Comparison of ENCODE assay signal across 8 mouse cellular contexts in the genomic region with DNA sequence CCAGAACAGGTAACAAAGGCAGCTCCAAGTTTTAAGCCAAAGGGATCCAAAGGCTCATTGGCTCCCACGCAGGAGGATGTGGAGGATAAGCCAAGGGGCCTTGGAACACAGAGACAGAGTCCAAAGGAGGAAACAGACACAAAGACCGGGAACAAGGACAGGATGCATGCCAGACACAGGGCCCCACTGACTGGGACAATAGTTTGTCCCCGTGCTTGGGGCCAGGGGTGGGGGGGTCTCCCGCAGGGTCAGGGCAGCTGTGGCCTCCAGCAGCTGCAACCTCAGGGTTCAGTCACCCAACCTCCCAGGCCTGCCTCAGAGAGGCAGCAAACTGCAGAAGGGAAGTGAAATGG. TPM values are rescaled to one million over a fixed set of nuclear protein-coding genes. Genes with fewer than 3 reads are reported as not detected.
DNase-seq lines count a peak whose midpoint lies in the region; ATAC-seq and TF ChIP-seq lines count a peak whose summit lies in the region.

No protein-coding gene starts in this region.

- no peak for TF ChIP-seq CTCF in gastrocnemius, adult 2 months (IDR thresholded peaks at IDR 0.05)

- H3K27ac ChIP-seq in gastrocnemius, adult 2 months, result peak overlapping the region; percentile 90
- no peak overlapping the region for H3K27ac ChIP-seq in forebrain, embryonic 14.5 days (ENCODE audit: low read depth, low read length)
- peak overlapping the region; percentile 88 for H3K27ac ChIP-seq in lung, embryonic 16.5 days (ENCODE audit: low read length)

- peak overlapping the region; percentile 94 for H3K4me3 ChIP-seq in gastrocnemius, adult 2 months
- no peak overlapping the region for H3K4me3 ChIP-seq in forebrain, embryonic 14.5 days (ENCODE audit: low read depth, low read length)
- H3K4me3 ChIP-seq in lung, embryonic 16.5 days (ENCODE audit: low read length), result peak overlapping the region; percentile 37

- 47% methylated on average over 4 of the region's 4 CpGs for WGBS in forebrain, embryonic 14.5 days
- WGBS in lung, embryonic 16.5 days, result 47% methylated on average over 2 of the region's 4 CpGs

- H3K9me3 ChIP-seq in forebrain, embryonic 14.5 days (replicated peaks; ENCODE audit: control insufficient read depth, low read length), result no peaks in the 10 kb centered on the region
- H3K9me3 ChIP-seq in lung, embryonic 16.5 days (ENCODE audit: control insufficient read depth, low read length), result no peaks in the 10 kb centered on the region

- no peak for ATAC-seq in forebrain, embryonic 14.5 days
- ATAC-seq in lung, embryonic 16.5 days (ENCODE audit: low read depth), result peak; percentile 29
- no peak for ATAC-seq in CD4-positive, CD25-positive, alpha-beta regulatory T cell, adult 4 months
- ATAC-seq in frontal cortex, adult (ENCODE audit: low TSS enrichment), result no peak

- intact Hi-C loops in gastrocnemius, adult 2 months (cut with DNase I), result no loop called here
- intact Hi-C loops in gastrocnemius, postnatal 14 days (cut with DNase I; ENCODE audit: low total_unique reads), result no loop called here
- intact Hi-C loops in left cerebral cortex, postnatal 14 days (cut with DNase I), result no loop called here

- no peak for DNase-seq in gastrocnemius, adult 2 months
- no peak for DNase-seq in gastrocnemius, postnatal 14 days
- DNase-seq in forebrain, embryonic 14.5 days (ENCODE audit: low spot score), result no peak
- peak; percentile 55 for DNase-seq in kidney, adult 11 months
- DNase-seq in left cerebral cortex, postnatal 14 days (ENCODE audit: low spot score in 2 of 2), result no peak

- no peaks in the 10 kb centered on the region for H3K27me3 ChIP-seq in forebrain, embryonic 14.5 days (replicated peaks; ENCODE audit: control insufficient read depth, insufficient read depth, low read length)
- H3K27me3 ChIP-seq in lung, embryonic 16.5 days (ENCODE audit: control insufficient read depth, insufficient read depth, low read depth, low read length), result no peaks in the 10 kb centered on the region

- peaks cover 18% of the 10 kb centered on the region for H3K36me3 ChIP-seq in forebrain, embryonic 14.5 days (ENCODE audit: control insufficient read depth, insufficient read depth, low read length)
- H3K36me3 ChIP-seq in lung, embryonic 16.5 days (ENCODE audit: control insufficient read depth, insufficient read depth, low read length), result peaks cover 4% of the 10 kb centered on the region; the same call in 1 of the 2 replicates

- H3K9ac ChIP-seq in forebrain, embryonic 14.5 days (ENCODE audit: low read length), result peak overlapping the region; percentile 1; the same call in 1 of the 2 replicates
- peak overlapping the region; percentile 49 for H3K9ac ChIP-seq in lung, embryonic 16.5 days (ENCODE audit: low read length)

- H3K4me1 ChIP-seq in forebrain, embryonic 14.5 days (ENCODE audit: control insufficient read depth, insufficient read depth, low read length), result peaks cover 9% of the 10 kb centered on the region
- peaks cover 29% of the 10 kb centered on the region for H3K4me1 ChIP-seq in lung, embryonic 16.5 days (replicated peaks; ENCODE audit: control insufficient read depth, insufficient read depth, low read length)

- no peak overlapping the region for H3K4me2 ChIP-seq in forebrain, embryonic 14.5 days (ENCODE audit: low read length)
- peak overlapping the region; percentile 38 for H3K4me2 ChIP-seq in lung, embryonic 16.5 days (ENCODE audit: low read depth, low read length)

RNA-seq across cellular contexts. Expression of a gene that starts 2.9 kb away (rescaled TPM):
- total RNA-seq in gastrocnemius, adult 2 months (2021), result 10 to 100 TPM; 60.6 to 61.7 TPM
- 10 to 100 TPM; 55.8 to 57.1 TPM for total RNA-seq in gastrocnemius, postnatal 14 days (2021)
- polyA plus RNA-seq in forebrain, embryonic 14.5 days (2014; fragmentation: Nextera tagmentation; extraction: Ambion mirVana), result 118 and 126 TPM in 2 replicates
- polyA plus RNA-seq in lung, embryonic 16.5 days (2015; fragmentation: Nextera tagmentation; extraction: Ambion mirVana), result 77.4 and 80.9 TPM in 2 replicates
- polyA plus RNA-seq in CD4-positive, CD25-positive, alpha-beta regulatory T cell, adult 4 months (2017; shearing (Covaris generic)), result 1 to 10 TPM; 2.3 to 9.7 TPM
- total RNA-seq in left cerebral cortex, postnatal 14 days (2021), result 100 to 1,000 TPM; 212 to 220 TPM

RNA-seq across cellular contexts. Expression of a gene that starts 10.2 kb away (rescaled TPM):
- 1 to 10 TPM in 1 of 2 experiments, under 1 TPM in 1; 0.92 to 1.9 TPM for total RNA-seq in gastrocnemius, adult 2 months (2021)
- 1 to 10 TPM; 2.1 to 2.7 TPM for total RNA-seq in gastrocnemius, postnatal 14 days (2021)
- 6.2 and 6.6 TPM in 2 replicates for polyA plus RNA-seq in forebrain, embryonic 14.5 days (2014; fragmentation: Nextera tagmentation; extraction: Ambion mirVana)
- polyA plus RNA-seq in lung, embryonic 16.5 days (2015; fragmentation: Nextera tagmentation; extraction: Ambion mirVana), result 8.2 and 8.3 TPM in 2 replicates
- 1 to 10 TPM; 7.2 to 10.0 TPM for polyA plus RNA-seq in CD4-positive, CD25-positive, alpha-beta regulatory T cell, adult 4 months (2017; shearing (Covaris generic))
- total RNA-seq in left cerebral cortex, postnatal 14 days (2021), result 10 to 100 TPM; 46.7 to 48.0 TPM

RNA-seq across cellular contexts. Expression of a gene that starts 15.4 kb away (rescaled TPM):
- 10 to 100 TPM; 17.0 to 17.5 TPM for total RNA-seq in gastrocnemius, adult 2 months (2021)
- total RNA-seq in gastrocnemius, postnatal 14 days (2021), result 10 to 100 TPM; 18.3 to 22.0 TPM
- 57.7 and 61.9 TPM in 2 replicates for polyA plus RNA-seq in forebrain, embryonic 14.5 days (2014; fragmentation: Nextera tagmentation; extraction: Ambion mirVana)
- 78.8 and 81.8 TPM in 2 replicates for polyA plus RNA-seq in lung, embryonic 16.5 days (2015; fragmentation: Nextera tagmentation; extraction: Ambion mirVana)
- polyA plus RNA-seq in CD4-positive, CD25-positive, alpha-beta regulatory T cell, adult 4 months (2017; shearing (Covaris generic)), result 100 to 1,000 TPM in 1 of 2 experiments, 10 to 100 TPM in 1; 98.1 to 145 TPM
- total RNA-seq in left cerebral cortex, postnatal 14 days (2021), result 10 to 100 TPM; 35.8 to 39.3 TPM

RNA-seq across cellular contexts. Expression of a gene that starts 15.4 kb away (rescaled TPM):
- total RNA-seq in gastrocnemius, adult 2 months (2021), result under 1 TPM; 0.48 to 0.89 TPM
- 1 to 10 TPM; 1.2 to 1.5 TPM for total RNA-seq in gastrocnemius, postnatal 14 days (2021)
- 3.6 and 7.4 TPM in 2 replicates for polyA plus RNA-seq in forebrain, embryonic 14.5 days (2014; fragmentation: Nextera tagmentation; extraction: Ambion mirVana)
- 7.1 and 8.3 TPM in 2 replicates for polyA plus RNA-seq in lung, embryonic 16.5 days (2015; fragmentation: Nextera tagmentation; extraction: Ambion mirVana)
- 1 to 10 TPM; 1.7 to 3.6 TPM for polyA plus RNA-seq in CD4-positive, CD25-positive, alpha-beta regulatory T cell, adult 4 months (2017; shearing (Covaris generic))
- 1 to 10 TPM; 2.8 TPM for total RNA-seq in left cerebral cortex, postnatal 14 days (2021)

RNA-seq across cellular contexts. Expression of a gene that starts 18.5 kb away (rescaled TPM):
- under 1 TPM; 0.28 to 0.38 TPM for total RNA-seq in gastrocnemius, adult 2 months (2021)
- total RNA-seq in gastrocnemius, postnatal 14 days (2021), result under 1 TPM; 0.18 to 0.27 TPM
- 1.1 and 1.6 TPM in 2 replicates for polyA plus RNA-seq in forebrain, embryonic 14.5 days (2014; fragmentation: Nextera tagmentation; extraction: Ambion mirVana)
- 3.7 and 4.4 TPM in 2 replicates for polyA plus RNA-seq in lung, embryonic 16.5 days (2015; fragmentation: Nextera tagmentation; extraction: Ambion mirVana)
- 10 to 100 TPM; 11.1 to 13.6 TPM for polyA plus RNA-seq in CD4-positive, CD25-positive, alpha-beta regulatory T cell, adult 4 months (2017; shearing (Covaris generic))
- 1 to 10 TPM; 2.6 to 2.8 TPM for total RNA-seq in left cerebral cortex, postnatal 14 days (2021)

Comparison
In these comparisons a context has a peak if more than half of its experiments do, and no peak if none do; other contexts are left out.
1. RNA of a gene that starts 10.2 kb away (total RNA-seq): 46.7 to 48.0 TPM in left cerebral cortex, postnatal 14 days; 2.1 to 2.7 TPM in gastrocnemius, postnatal 14 days and 0.92 to 1.9 TPM in gastrocnemius, adult 2 months; every median in the first group is over 10 times any median in the second.